Mouse (Mus musculus) forebrain, embryonic 11.5 days (tissue): ENCODE results near the gene Olfr917. TPM values are rescaled to one million over a fixed set of nuclear protein-coding genes. Genes with fewer than 3 reads are reported as not detected.

Experiments
- ATAC-seq: fragments of 200-750 bp; cut with Nextera tagmentation; replicated peaks from 2 replicates; pipeline ENCODE4 v1.8.0; 2017; ENCODE audit warnings: moderate TSS enrichment; ENCODE audit not compliant: low FRiP score
- DNase-seq: peaks from one replicate; pipeline ENCODE4 v3.0.0-alpha.2; 2017; ENCODE audit warnings: low spot score
- H3K27ac ChIP-seq: fragments of 300-500 bp; sonication (generic); 2 replicates; pipeline ENCODE4 v1.5.1; 2014; ENCODE audit warnings: low read depth, low read length
- H3K27me3 ChIP-seq: fragments of 300-500 bp; sonication (generic); 2 replicates; pipeline ENCODE4 v1.6.1; 2014; ENCODE audit warnings: mild to moderate bottlenecking, low read length, mixed read lengths; ENCODE audit not compliant: control insufficient read depth, insufficient read depth
- H3K36me3 ChIP-seq: fragments of 300-500 bp; sonication (generic); 2 replicates; pipeline ENCODE4 v1.6.1; 2014; ENCODE audit warnings: mild to moderate bottlenecking, low read length, moderate library complexity, mixed read lengths; ENCODE audit not compliant: control insufficient read depth, insufficient read depth
- H3K4me1 ChIP-seq: fragments of 300-500 bp; sonication (generic); replicated peaks from 2 replicates; pipeline ENCODE4 v1.6.1; 2014; ENCODE audit warnings: low read length, mixed read lengths; ENCODE audit not compliant: control insufficient read depth, insufficient read depth
- H3K4me2 ChIP-seq: fragments of 300-500 bp; sonication (generic); 2 replicates; pipeline ENCODE4 v1.6.1; 2014; ENCODE audit warnings: low read depth, mild to moderate bottlenecking, low read length, moderate library complexity, mixed read lengths; ENCODE audit not compliant: severe bottlenecking
- H3K4me3 ChIP-seq: fragments of 300-500 bp; sonication (generic); 2 replicates; pipeline ENCODE4 v1.5.1; 2014; ENCODE audit warnings: low read depth, low read length
- H3K9ac ChIP-seq: fragments of 300-500 bp; sonication (generic); 2 replicates; pipeline ENCODE4 v1.6.1; 2014; ENCODE audit warnings: low read length
- H3K9me3 ChIP-seq: fragments of 300-500 bp; sonication (generic); 2 replicates; pipeline ENCODE4 v1.6.1; 2016; ENCODE audit warnings: low read length, mixed read lengths; ENCODE audit not compliant: control insufficient read depth
- WGBS: fragments of 180-500 bp; shearing (Covaris S2); extraction: QIAGEN DNeasy Blood & Tissue Kit; methylation state at CpG from one replicate; pipeline ENCODE4 v1.1.7; 2014; 5-methylcytosine and 5-hydroxymethylcytosine counted together
- polyA plus RNA-seq: library from polyadenylated mRNA; unstranded; fragments of >200 nt; fragmentation: Nextera tagmentation; extraction: Ambion mirVana; gene quantifications from 2 replicates; pipeline ENCODE4 v1.2.1, GENCODE M21; 2014

Olfr917 gene
- not detected in 2 replicates for polyA plus RNA-seq

GRCm38 (mm10) chr9:38665742-38666141 is at the start of gene Olfr917:
Gene Olfr917, minus strand, starts transcription at chr9:38665842.
- no peak within 1 kb of the TSS for H3K4me2 ChIP-seq
- DNase-seq = no peak
- 97% methylated on average over 1 of the region's 1 CpGs for WGBS
- no peaks in the 10 kb centered on the region for H3K36me3 ChIP-seq
- H3K27me3 ChIP-seq = no peaks in the 10 kb centered on the region
- no peaks in the 10 kb centered on the region for H3K4me1 ChIP-seq
- no peak within 1 kb of the TSS for H3K27ac ChIP-seq
- H3K9ac ChIP-seq = no peak within 1 kb of the TSS
- H3K9me3 ChIP-seq = no peaks in the 10 kb centered on the region
- H3K4me3 ChIP-seq = no peak within 1 kb of the TSS
- ATAC-seq = no peak

GRCm38 (mm10) chr9:38674501-38674900 is 8.9 kb upstream of the Olfr917 start, which contains the start of gene Olfr918:
Gene Olfr918, minus strand, starts transcription at chr9:38674601.
- no peak within 1 kb of the TSS for H3K4me3 ChIP-seq
- no peaks in the 10 kb centered on the region for H3K27me3 ChIP-seq
- ATAC-seq (no peak), DNase-seq (no peak)
- WGBS = 88% methylated on average over 2 of the region's 2 CpGs
- no peaks in the 10 kb centered on the region for H3K4me1 ChIP-seq
- H3K9ac ChIP-seq = no peak within 1 kb of the TSS
- no peak within 1 kb of the TSS for H3K4me2 ChIP-seq
- H3K27ac ChIP-seq = no peak within 1 kb of the TSS
- no peaks in the 10 kb centered on the region for H3K36me3 ChIP-seq
- H3K9me3 ChIP-seq = no peaks in the 10 kb centered on the region

- Histone ChIP-seq H3K27me3 (no peaks in the 10 kb centered on the region), H3K9me3 (no peaks in the 10 kb centered on the region), H3K9ac (no peak overlapping the region), H3K27ac (no peak overlapping the region), H3K4me3 (no peak overlapping the region), H3K4me2 (no peak overlapping the region), H3K4me1 (no peaks in the 10 kb centered on the region), H3K36me3 (no peaks in the 10 kb centered on the region)
- DNase-seq = no peak
- no peak for ATAC-seq
- WGBS = 82% methylated on average over 2 of the region's 2 CpGs
These were observed 7.2 kb upstream of the Olfr917 start for GRCm38 (mm10) chr9:38672887-38673286.

GRCm38 (mm10) chr9:38659775-38660174 is 5.9 kb downstream of the Olfr917 start, which contains the start of gene Olfr916:
Gene Olfr916, minus strand, starts transcription at chr9:38659875.
- H3K4me1 ChIP-seq = no peaks in the 10 kb centered on the region
- DNase-seq (no peak), ATAC-seq (no peak)
- WGBS = 71% methylated on average over 1 of the region's 1 CpGs
- H3K9ac ChIP-seq = no peak within 1 kb of the TSS
- no peak within 1 kb of the TSS for H3K4me3 ChIP-seq
- no peaks in the 10 kb centered on the region for H3K9me3 ChIP-seq
- no peak within 1 kb of the TSS for H3K4me2 ChIP-seq
- H3K27me3 ChIP-seq = no peaks in the 10 kb centered on the region
- H3K36me3 ChIP-seq = no peaks in the 10 kb centered on the region
- no peak within 1 kb of the TSS for H3K27ac ChIP-seq

GRCm38 (mm10) chr9:38632406-38632805 is 33.2 kb downstream of the Olfr917 start:
- no peak overlapping the region for H3K27ac ChIP-seq

More at GRCm38 (mm10) chr9:38632406-38632805, 33.2 kb downstream of the Olfr917 start:
- ATAC-seq = no peak
- Histone ChIP-seq H3K4me2 (no peak overlapping the region), H3K9me3 (no peaks in the 10 kb centered on the region), H3K4me1 (no peaks in the 10 kb centered on the region), H3K36me3 (no peaks in the 10 kb centered on the region), H3K27me3 (no peaks in the 10 kb centered on the region), H3K4me3 (no peak overlapping the region), H3K9ac (no peak overlapping the region)
- WGBS = 78% methylated on average over 4 of the region's 4 CpGs
- DNase-seq = no peak

Other genes starting within 250 kb of the Olfr917 start
- not detected in 2 replicates for gene Olfr901, start 236.4 kb downstream of the Olfr917 start, polyA plus RNA-seq
- not detected in 2 replicates for gene Olfr902, start 218.2 kb downstream of the Olfr917 start, polyA plus RNA-seq
- not detected in 2 replicates for gene Olfr904, start 202.7 kb downstream of the Olfr917 start, polyA plus RNA-seq
- gene Olfr905, start 194.7 kb downstream of the Olfr917 start, polyA plus RNA-seq = not detected in 2 replicates
- gene Olfr906, start 178.8 kb downstream of the Olfr917 start, polyA plus RNA-seq = not detected in 2 replicates
- not detected in 2 replicates for gene Olfr907, start 170.0 kb downstream of the Olfr917 start, polyA plus RNA-seq
- gene Olfr911-ps1, start 144.3 kb downstream of the Olfr917 start, polyA plus RNA-seq = not detected in 2 replicates
- gene Olfr910, start 128.0 kb downstream of the Olfr917 start, polyA plus RNA-seq = not detected in 2 replicates
- gene Olfr912, start 85.7 kb downstream of the Olfr917 start, polyA plus RNA-seq = not detected in 2 replicates
- gene Olfr913, start 73.1 kb downstream of the Olfr917 start, polyA plus RNA-seq = not detected in 2 replicates
- not detected in 2 replicates for gene Olfr914, start 60.7 kb downstream of the Olfr917 start, polyA plus RNA-seq
- gene Olfr916, start 6.0 kb downstream of the Olfr917 start, polyA plus RNA-seq = not detected in 2 replicates
- not detected in 2 replicates for gene Olfr918, start 8.8 kb upstream of the Olfr917 start, polyA plus RNA-seq
- not detected in 2 replicates for gene Olfr919, start 37.8 kb upstream of the Olfr917 start, polyA plus RNA-seq
- gene Vwa5a, start 52.4 kb upstream of the Olfr917 start, polyA plus RNA-seq = 9.1 and 9.7 TPM in 2 replicates
- gene Olfr920, start 86.5 kb upstream of the Olfr917 start, polyA plus RNA-seq = not detected in 2 replicates
- gene Olfr921, start 107.2 kb upstream of the Olfr917 start, polyA plus RNA-seq = not detected in 2 replicates
- not detected in 2 replicates for gene Olfr922, start 148.8 kb upstream of the Olfr917 start, polyA plus RNA-seq
- gene Olfr923, start 160.7 kb upstream of the Olfr917 start, polyA plus RNA-seq = not detected in 2 replicates
- gene Olfr924, start 178.6 kb upstream of the Olfr917 start, polyA plus RNA-seq = not detected in 2 replicates
- gene Olfr26, start 189.2 kb upstream of the Olfr917 start, polyA plus RNA-seq = not detected in 2 replicates
- not detected in 2 replicates for gene Olfr926, start 211.3 kb upstream of the Olfr917 start, polyA plus RNA-seq